ENCODE assay signal across 24 mouse cellular contexts in the genomic region with DNA sequence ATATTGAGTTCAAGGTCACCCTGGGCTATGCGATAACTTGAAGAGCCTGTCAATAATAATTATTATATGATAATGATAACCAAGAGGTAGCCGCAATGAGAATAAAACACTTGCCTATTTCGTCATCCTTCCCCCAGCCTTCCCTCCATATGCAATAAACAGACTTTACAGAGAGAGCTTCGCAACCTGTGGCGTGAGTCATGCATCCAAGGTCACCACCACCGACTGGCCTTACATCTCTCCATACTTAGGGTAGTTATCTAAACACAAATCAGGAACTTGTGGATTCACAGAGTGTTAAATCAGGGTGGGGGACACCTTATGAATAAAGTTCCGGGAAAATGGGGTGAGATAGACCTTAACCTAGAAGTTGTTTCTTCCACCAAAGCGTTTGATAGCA. TPM values are rescaled to one million over a fixed set of nuclear protein-coding genes. Genes with fewer than 3 reads are reported as not detected.
DNase-seq lines count a peak whose midpoint lies in the region; ATAC-seq lines count a peak whose summit lies in the region.
"Had no signal": no experiment of that assay in that cellular context is flagged by ENCODE, and none has a peak within 500 bp of the region (broad histone marks: within the 10 kb centered on the region; RNA-seq: fewer than 3 reads in every experiment).

No protein-coding gene starts in this region.

- H3K4me3 ChIP-seq in heart, embryonic 10.5 days, result no peak overlapping the region
- H3K4me3 ChIP-seq in heart, embryonic 12.5 days, result no peak overlapping the region
- no peak overlapping the region for H3K4me3 ChIP-seq in intestine, embryonic 14.5 days (ENCODE audit: low read depth, low read length)
- H3K4me3 ChIP-seq in forebrain, embryonic 15.5 days, result no peak overlapping the region
- H3K4me3 ChIP-seq: erythroblast, embryonic 14.5 days; hindbrain, embryonic 13.5 days; limb, embryonic 13.5 days; midbrain, embryonic 13.5 days; neural tube, embryonic 15.5 days; stomach, embryonic 15.5 days had no signal

- no peak overlapping the region for H3K9ac ChIP-seq in heart, embryonic 12.5 days
- no peak overlapping the region for H3K9ac ChIP-seq in intestine, embryonic 14.5 days (ENCODE audit: low read length)
- H3K9ac ChIP-seq in forebrain, embryonic 15.5 days (replicated peaks), result no peak overlapping the region
- H3K9ac ChIP-seq: hindbrain, embryonic 13.5 days; limb, embryonic 13.5 days; liver, postnatal 0 days; midbrain, embryonic 13.5 days; neural tube, embryonic 15.5 days; stomach, embryonic 15.5 days had no signal

- H3K4me1 ChIP-seq in heart, embryonic 10.5 days, result peaks cover 2% of the 10 kb centered on the region
- peaks cover 2% of the 10 kb centered on the region; the same call in 1 of the 2 replicates for H3K4me1 ChIP-seq in heart, embryonic 12.5 days (replicated peaks)
- peaks cover 3% of the 10 kb centered on the region; the same call in 1 of the 2 replicates for H3K4me1 ChIP-seq in intestine, embryonic 14.5 days (replicated peaks; ENCODE audit: control insufficient read depth, insufficient read depth, low read length)
- H3K4me1 ChIP-seq in forebrain, embryonic 15.5 days, result no peaks in the 10 kb centered on the region
- H3K4me1 ChIP-seq: hindbrain, embryonic 13.5 days; midbrain, embryonic 13.5 days; neural tube, embryonic 15.5 days had no signal

- H3K9me3 ChIP-seq in heart, embryonic 10.5 days, result no peaks in the 10 kb centered on the region
- peaks cover 4% of the 10 kb centered on the region; the same call in 1 of the 2 replicates for H3K9me3 ChIP-seq in heart, embryonic 12.5 days (replicated peaks)
- 0 out of 2 replicates have a peak, but pooled peaks cover 2% of the 10 kb centered on the region for H3K9me3 ChIP-seq in intestine, embryonic 14.5 days (ENCODE audit: control insufficient read depth, low read length)
- H3K9me3 ChIP-seq in forebrain, embryonic 15.5 days, result no peaks in the 10 kb centered on the region
- H3K9me3 ChIP-seq: G1E; hindbrain, embryonic 13.5 days; midbrain, embryonic 13.5 days; neural tube, embryonic 15.5 days; stomach, embryonic 15.5 days had no signal

- 85% methylated on average over 8 of the region's 8 CpGs for WGBS in heart, embryonic 10.5 days
- WGBS in heart, embryonic 12.5 days, result 80% methylated on average over 8 of the region's 8 CpGs
- 90% methylated on average over 8 of the region's 8 CpGs for WGBS in intestine, embryonic 14.5 days
- 90% methylated on average over 8 of the region's 8 CpGs for WGBS in forebrain, embryonic 15.5 days

- no peak overlapping the region for H3K4me2 ChIP-seq in heart, embryonic 12.5 days
- H3K4me2 ChIP-seq in intestine, embryonic 14.5 days (ENCODE audit: low read length), result no peak overlapping the region
- no peak overlapping the region for H3K4me2 ChIP-seq in forebrain, embryonic 15.5 days (replicated peaks)
- H3K4me2 ChIP-seq: hindbrain, embryonic 13.5 days; limb, embryonic 13.5 days; liver, embryonic 11.5 days; midbrain, embryonic 13.5 days; neural tube, embryonic 15.5 days; stomach, embryonic 15.5 days had no signal

- no peaks in the 10 kb centered on the region for H3K27me3 ChIP-seq in heart, embryonic 10.5 days (ENCODE audit: insufficient read depth, poor library complexity, severe bottlenecking)
- H3K27me3 ChIP-seq in heart, embryonic 12.5 days (replicated peaks), result no peaks in the 10 kb centered on the region
- no peaks in the 10 kb centered on the region for H3K27me3 ChIP-seq in intestine, embryonic 14.5 days (replicated peaks; ENCODE audit: control insufficient read depth, insufficient read depth, low read length)
- no peaks in the 10 kb centered on the region for H3K27me3 ChIP-seq in forebrain, embryonic 15.5 days
- H3K27me3 ChIP-seq: hindbrain, embryonic 13.5 days; limb, embryonic 13.5 days; midbrain, embryonic 13.5 days; neural tube, embryonic 15.5 days; Patski; stomach, embryonic 15.5 days had no signal

- peak; percentile 6 for DNase-seq in heart, embryonic 10.5 days (ENCODE audit: low spot score)
- peak; percentile 47 for DNase-seq in intestine, embryonic 14.5 days (ENCODE audit: low spot score)
- DNase-seq in neural tube, embryonic 10.5 days (ENCODE audit: extremely low spot score, low spot score), result no peak
- DNase-seq: cerebellum, adult 18-20 months; cerebellum, postnatal 10 days; heart, postnatal 4 days; kidney, postnatal 4 days; liver, postnatal 0 days; lung, postnatal 36 days; retina, postnatal 1 day; right cerebral cortex, postnatal 14 days had no signal

- no peak for ATAC-seq in heart, embryonic 12.5 days (ENCODE audit: insufficient number of reproducible peaks, low FRiP score)
- no peak for ATAC-seq in intestine, embryonic 14.5 days (replicated peaks; ENCODE audit: low FRiP score, low TSS enrichment, low read depth)
- ATAC-seq in megakaryocyte progenitor cell, adult 5-6 weeks (replicated peaks; ENCODE audit: poor library complexity), result peak; percentile 92
- no peak for ATAC-seq in forebrain, embryonic 15.5 days (replicated peaks)
- ATAC-seq: liver, postnatal 0 days; midbrain, embryonic 13.5 days; Patski had no signal

- no peaks in the 10 kb centered on the region for H3K36me3 ChIP-seq in heart, embryonic 10.5 days
- H3K36me3 ChIP-seq in heart, embryonic 12.5 days, result no peaks in the 10 kb centered on the region
- no peaks in the 10 kb centered on the region for H3K36me3 ChIP-seq in intestine, embryonic 14.5 days (ENCODE audit: control insufficient read depth, insufficient read depth, low read length)
- no peaks in the 10 kb centered on the region for H3K36me3 ChIP-seq in forebrain, embryonic 15.5 days
- H3K36me3 ChIP-seq: G1E; hindbrain, embryonic 13.5 days; limb, embryonic 13.5 days; midbrain, embryonic 13.5 days; neural tube, embryonic 15.5 days; stomach, embryonic 15.5 days had no signal

- H3K27ac ChIP-seq in heart, embryonic 10.5 days, result no peak overlapping the region
- no peak overlapping the region for H3K27ac ChIP-seq in heart, embryonic 12.5 days (ENCODE audit: poor library complexity, severe bottlenecking)
- no peak overlapping the region for H3K27ac ChIP-seq in intestine, embryonic 14.5 days (ENCODE audit: low read depth)
- no peak overlapping the region for H3K27ac ChIP-seq in forebrain, embryonic 15.5 days (replicated peaks)
- H3K27ac ChIP-seq: hindbrain, embryonic 13.5 days; kidney, postnatal 0 days; limb, embryonic 13.5 days; midbrain, embryonic 13.5 days; neural tube, embryonic 15.5 days; stomach, embryonic 15.5 days had no signal

RNA-seq across cellular contexts. Expression of a gene that starts 13.0 kb away (rescaled TPM):
- 164 and 228 TPM in 2 replicates for polyA plus RNA-seq in heart, embryonic 10.5 days (2016; fragmentation: Nextera tagmentation; extraction: Ambion mirVana)
- polyA plus RNA-seq in heart, embryonic 12.5 days (2016; fragmentation: Nextera tagmentation; extraction: Ambion mirVana), result 277 and 294 TPM in 2 replicates
- polyA plus RNA-seq in intestine, embryonic 14.5 days (2014; fragmentation: Nextera tagmentation; extraction: Ambion mirVana), result 238 and 276 TPM in 2 replicates
- total RNA-seq in megakaryocyte progenitor cell, adult 5-6 weeks (2015), result 69.5 and 75.2 TPM in 2 replicates
- 126 and 129 TPM in 2 replicates for total RNA-seq in megakaryocyte progenitor cell, adult 5-6 weeks (2017)
- polyA plus RNA-seq in forebrain, embryonic 15.5 days (2015; fragmentation: Nextera tagmentation; extraction: Ambion mirVana), result 39.7 and 43.7 TPM in 2 replicates
